Mouse (Mus musculus) embryonic stem cell, embryonic (primary cell): ENCODE measurements around the gene Tsc22d4.

Experiments used
- CTCF ChIA-PET, 4 experiments: fragments of 300-600 bp in 2 of 4; fragments of 350-600 bp in 2 of 4; sonication (Branson Sonifier 250); formaldehyde crosslinking; loops; one replicate each; lab custom pipeline; 2022; ENCODE audit warnings: inconsistent platforms in 2 of 4; lab: Charles Lee
- POLR2A ChIA-PET, 4 experiments: fragments of 300-600 bp in 2 of 4; fragments of 350-600 bp in 2 of 4; sonication (Branson Sonifier 250); formaldehyde crosslinking; loops; one replicate each; lab custom pipeline; 2022; ENCODE audit warnings: antibody characterized with exemption in 4 of 4, inconsistent platforms in 1 of 4; lab: Charles Lee

Tsc22d4 gene

DNA sequence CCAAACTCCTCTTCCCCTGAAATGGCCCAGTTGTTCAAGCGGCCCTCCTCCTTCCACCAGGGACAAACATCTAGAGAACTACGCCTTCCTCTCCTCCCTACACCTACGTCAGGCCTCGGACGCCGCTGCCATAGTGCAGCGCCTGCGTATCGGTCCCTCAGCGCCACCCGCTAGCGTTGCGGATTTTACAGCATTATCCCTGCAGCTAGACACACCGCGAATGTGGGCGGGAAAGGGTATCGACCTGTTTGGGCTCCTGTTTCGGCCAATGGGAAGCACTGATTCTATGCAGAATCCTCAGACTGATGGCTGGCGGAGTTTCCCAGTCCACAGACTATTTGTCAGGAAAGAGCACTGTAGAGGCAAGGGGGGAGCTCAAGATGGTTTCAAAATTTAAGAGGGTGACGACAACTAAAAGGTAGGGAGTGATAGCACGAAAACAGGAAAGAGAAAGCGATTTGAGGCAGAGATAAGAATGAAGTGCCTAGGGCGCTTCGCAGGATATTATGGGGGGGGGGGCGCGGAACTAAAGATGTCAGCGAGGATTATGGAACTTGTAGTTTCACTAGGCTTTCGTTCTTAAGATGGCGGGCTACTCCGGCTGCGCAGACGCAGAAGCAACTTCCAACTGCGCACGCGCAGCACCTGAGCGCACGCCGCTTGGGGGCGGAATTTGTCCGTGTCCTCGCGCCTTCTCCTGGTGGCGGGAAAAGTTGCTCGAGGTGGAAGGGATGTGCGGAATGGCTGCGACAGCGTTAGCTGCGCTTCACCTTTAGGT is 41.8 kb downstream of the Tsc22d4 start, which contains the start of the genes Mepce and Zcwpw1:
Mepce (minus strand) TSS at position 505 of the 778 bp plus-strand sequence.
Zcwpw1 (plus strand) TSS at position 648 of the 778 bp plus-strand sequence.
- CTCF ChIA-PET: interaction anchor here in 1 of 4 experiments (0.6 to 0.8 kb wide), 2 partner anchors 128 to 343 kb away, joined by 3 to 4 read pairs; no protein-coding TSS in a partner anchor
- POLR2A ChIA-PET: interaction anchor here (0.5 to 4.6 kb wide), 12 partner anchors 9 to 1852 kb away, joined by 3 to 52 read pairs (median 5); partner anchors contain the start of genes Agfg2 (in 1 of the 4), Fbxo24 (in 1 of the 4), Gm20605 (in 1 of the 4) and Lrch4 (in 1 of the 4)

DNA sequence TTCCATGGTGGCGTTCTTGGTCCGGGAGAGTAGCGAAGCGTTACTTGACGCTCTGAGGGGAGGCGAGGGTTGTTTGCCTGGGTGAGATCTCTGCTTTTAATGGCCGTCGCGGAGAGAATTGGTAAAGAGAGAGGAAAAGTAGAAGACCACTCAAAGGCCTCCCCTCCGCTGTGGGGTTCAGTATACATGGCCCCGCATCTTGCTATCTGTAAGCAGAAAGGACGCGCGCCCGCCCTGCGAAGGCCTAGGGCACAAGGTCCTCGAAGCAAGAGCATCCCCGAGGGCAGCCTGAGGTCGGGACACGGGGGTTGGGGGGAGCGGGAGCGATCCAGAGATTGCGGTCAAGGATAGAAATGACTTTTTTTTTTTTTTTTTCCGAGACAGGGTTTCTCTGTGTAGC is 42.6 kb downstream of the Tsc22d4 start:
- CTCF ChIA-PET: no interaction called here
- POLR2A ChIA-PET: interaction anchor here in 1 of 4 experiments (2.9 to 3.4 kb wide), 2 partner anchors 11 to 286 kb away, joined by 22 to 52 read pairs; partner anchors contain the start of genes Pop7 and Ppp1r35

DNA sequence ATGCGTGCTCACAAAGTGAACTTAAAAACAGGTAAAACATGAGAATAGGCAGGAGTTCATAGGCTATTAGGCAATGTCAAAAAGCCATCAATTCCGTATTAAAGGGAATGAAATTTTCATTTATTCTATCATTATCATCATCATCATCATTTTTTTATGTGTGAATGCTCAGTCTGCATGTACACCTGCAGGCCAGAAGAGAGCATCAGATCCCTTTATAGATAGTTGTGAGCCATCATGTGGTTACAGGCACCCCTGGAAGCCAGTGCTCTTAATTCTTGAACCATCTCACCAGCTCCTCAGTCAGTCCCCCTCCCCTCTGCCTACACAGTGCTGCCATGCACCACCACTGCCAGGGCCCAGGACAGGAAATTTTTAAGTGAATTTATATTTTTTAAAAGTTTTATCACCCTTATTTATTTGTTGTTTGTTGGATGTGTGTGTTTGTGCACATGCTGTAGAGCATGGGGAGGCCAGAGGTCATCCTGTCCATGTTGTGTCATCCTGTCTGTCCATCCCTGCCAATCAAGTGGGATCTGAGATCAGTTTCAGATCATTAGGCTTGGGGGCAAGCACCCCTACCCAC is 43.5 kb downstream of the Tsc22d4 start:
- POLR2A ChIA-PET: no interaction called here

GRCm38 (mm10) chr5:137791553-137791952 is 46.0 kb downstream of the Tsc22d4 start:
- CTCF ChIA-PET: no interaction called here
- POLR2A ChIA-PET: no interaction called here

More for the DNA sequence above, 43.5 kb downstream of the Tsc22d4 start:
- CTCF ChIA-PET: no interaction called here

DNA sequence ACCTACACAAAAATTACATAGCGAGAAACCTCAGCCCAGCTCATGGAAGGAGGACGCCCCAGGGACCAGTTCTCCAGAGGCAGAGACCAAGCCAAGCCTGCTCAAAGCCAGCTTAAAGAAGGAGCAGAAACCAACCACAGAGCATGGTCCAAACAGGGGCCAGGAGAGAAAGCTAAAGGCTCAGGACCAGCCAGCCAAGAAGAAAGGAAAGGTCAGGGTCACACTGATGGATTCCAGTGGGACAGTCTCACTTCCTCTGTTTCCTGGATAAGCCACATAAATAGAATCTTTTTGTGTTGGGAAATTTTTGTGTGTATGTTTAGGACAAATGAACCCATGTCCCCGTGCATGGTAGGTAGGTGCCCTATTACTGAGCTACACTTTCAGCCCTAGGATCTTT is 51.1 kb downstream of the Tsc22d4 start:
- CTCF ChIA-PET: interaction anchor here in 1 of 4 experiments (0.6 kb wide), 1 partner anchor 243 kb away, joined by 3 read pairs; the partner anchor contains the start of gene Actl6b
- POLR2A ChIA-PET: interaction anchor here in 2 of 4 experiments (0.9 to 2.0 kb wide), 2 partner anchors 9 to 10 kb away, joined by 3 to 4 read pairs; partner anchors contain the start of genes Mepce (in 1 of the 2) and Zcwpw1 (in 1 of the 2)

DNA sequence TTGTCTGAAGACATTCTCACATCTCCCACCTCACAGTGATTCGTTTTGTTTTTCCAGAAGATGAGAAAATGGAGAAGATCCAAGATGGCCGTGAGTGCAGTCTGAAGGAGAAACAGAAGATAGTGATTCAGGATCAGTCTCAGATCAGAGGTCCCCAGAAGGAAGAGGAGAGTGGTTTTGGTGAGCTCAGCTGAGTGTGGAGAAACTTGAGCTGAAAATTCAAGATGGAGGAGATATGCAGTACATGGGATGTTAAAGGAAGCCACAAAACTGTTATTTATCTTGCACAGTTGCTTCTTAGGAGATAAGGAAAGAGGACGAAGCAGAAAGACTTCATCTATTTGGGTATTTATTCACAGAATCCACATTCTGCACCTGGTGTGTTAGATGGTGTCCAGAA is 55.4 kb downstream of the Tsc22d4 start:
- CTCF ChIA-PET: no interaction called here
- POLR2A ChIA-PET: no interaction called here

GRCm38 (mm10) chr5:137806158-137806557 is 60.6 kb downstream of the Tsc22d4 start:
- ChIA-PET CTCF (no interaction called here), POLR2A (no interaction called here)

DNA sequence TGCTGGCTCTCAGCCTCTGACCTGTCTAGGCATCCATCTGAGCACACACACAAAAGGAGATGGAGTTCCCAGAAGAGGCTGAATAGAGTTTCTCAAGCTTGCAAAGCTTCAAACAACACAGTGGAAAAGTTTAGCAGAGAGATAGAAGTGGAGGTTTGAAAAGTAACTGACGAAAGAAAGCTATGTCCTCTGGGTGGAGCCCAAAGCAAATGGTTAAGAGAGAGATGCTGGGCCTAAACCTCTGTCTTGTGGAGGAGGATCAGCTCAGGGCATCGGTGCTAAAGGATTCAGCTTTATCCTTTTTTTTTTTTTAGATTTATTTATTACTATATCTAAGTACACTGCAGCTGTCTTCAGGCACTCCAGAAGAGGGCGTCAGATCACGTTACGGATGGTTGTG is 62.8 kb downstream of the Tsc22d4 start:
- POLR2A ChIA-PET: interaction anchor here in 1 of 4 experiments (1.3 kb wide), 1 partner anchor 10 kb away, joined by 3 read pairs; no protein-coding TSS in a partner anchor
- CTCF ChIA-PET: interaction anchor here in 3 of 4 experiments (0.5 to 0.7 kb wide), 3 partner anchors 29 to 1747 kb away, joined by 3 to 4 read pairs (median 3); no protein-coding TSS in a partner anchor

- POLR2A ChIA-PET: interaction anchor here in 1 of 4 experiments (1.7 kb wide), 2 partner anchors 10 to 14 kb away, joined by 3 to 4 read pairs; no protein-coding TSS in a partner anchor
- CTCF ChIA-PET: no interaction called here
Measured at GRCm38 (mm10) chr5:137817466-137818222, 72.1 kb downstream of the Tsc22d4 start.
